Comparison of ENCODE assay signal across 25 mouse cellular contexts in genomic region chr16:93679165-93679564, GRCm38 (mm10). TPM values are rescaled to one million over a fixed set of nuclear protein-coding genes. Genes with fewer than 3 reads are reported as not detected.
A peak's percentile ranks its signal among the peaks of the same experiment; 100 is the strongest.
DNase-seq lines count a peak whose midpoint lies in the region; ATAC-seq and TF ChIP-seq lines count a peak whose summit lies in the region.
"Had no signal": no experiment of that assay in that cellular context is flagged by ENCODE, and none has a peak within 500 bp of the region (broad histone marks: within the 10 kb centered on the region; RNA-seq: fewer than 3 reads in every experiment).

No protein-coding gene starts in this region.

- DNase-seq in intestine, embryonic 14.5 days (ENCODE audit: low spot score), result peak; percentile 38
- DNase-seq in R1 (ENCODE audit: low read depth, low spot score), result peak; percentile 42
- peak; percentile 51 for DNase-seq in gonadal fat pad, adult 2 months (ENCODE audit: low read depth)
- no peak for DNase-seq in stomach, postnatal 0 days (ENCODE audit: low spot score)
- no peak for DNase-seq in urinary bladder, postnatal 4 days (ENCODE audit: low spot score in 2 of 2)
- DNase-seq in gastrocnemius, postnatal 36 days, result no peak
- no peak for DNase-seq in left cerebral cortex, postnatal 10 days (ENCODE audit: extremely low spot score in 1 of 2, low spot score in 2 of 2)
- DNase-seq: adrenal gland, adult 2 months; adrenal gland, postnatal 36 days; cerebellum, adult 11 months; cerebellum, adult 8-10 months; gastrocnemius, postnatal 14 days; heart, adult 18-20 months; heart, postnatal 14 days had no signal

- no peak overlapping the region for H3K27ac ChIP-seq in intestine, embryonic 14.5 days (ENCODE audit: low read depth)
- H3K27ac ChIP-seq in intestine, postnatal 0 days (ENCODE audit: low read depth, low read length), result no peak overlapping the region
- H3K27ac ChIP-seq in stomach, postnatal 0 days (replicated peaks), result peak overlapping the region; percentile 70
- H3K27ac ChIP-seq: forebrain, embryonic 15.5 days; heart, embryonic 15.5 days; hindbrain, embryonic 13.5 days; hindbrain, postnatal 0 days; intestine, embryonic 15.5 days had no signal

- no peak for ATAC-seq in intestine, embryonic 14.5 days (replicated peaks; ENCODE audit: low FRiP score, low TSS enrichment, low read depth)
- ATAC-seq in intestine, postnatal 0 days, result no peak
- no peak for ATAC-seq in stomach, postnatal 0 days (ENCODE audit: low FRiP score, low TSS enrichment)
- ATAC-seq: forebrain, embryonic 15.5 days; hindbrain, postnatal 0 days; intestine, embryonic 15.5 days had no signal

- intact Hi-C loops in gastrocnemius, postnatal 36 days (cut with DNase I), result no loop called here
- intact Hi-C loops in left cerebral cortex, postnatal 10 days (cut with DNase I), result no loop called here

- H3K4me3 ChIP-seq in intestine, embryonic 14.5 days (ENCODE audit: low read depth, low read length), result no peak overlapping the region
- no peak overlapping the region for H3K4me3 ChIP-seq in intestine, postnatal 0 days (ENCODE audit: low read depth, low read length)
- no peak overlapping the region for H3K4me3 ChIP-seq in stomach, postnatal 0 days (ENCODE audit: low read depth, low read length)
- H3K4me3 ChIP-seq: forebrain, embryonic 15.5 days; heart, embryonic 15.5 days; hindbrain, embryonic 13.5 days; intestine, embryonic 15.5 days had no signal

- H3K9ac ChIP-seq in intestine, embryonic 14.5 days (ENCODE audit: low read length), result no peak overlapping the region
- no peak overlapping the region for H3K9ac ChIP-seq in intestine, postnatal 0 days (ENCODE audit: low read depth, low read length)
- H3K9ac ChIP-seq in stomach, postnatal 0 days (ENCODE audit: low read length), result no peak overlapping the region
- H3K9ac ChIP-seq: forebrain, embryonic 15.5 days; heart, embryonic 15.5 days; hindbrain, embryonic 13.5 days; intestine, embryonic 15.5 days had no signal

- no peaks in the 10 kb centered on the region for H3K9me3 ChIP-seq in intestine, embryonic 14.5 days (ENCODE audit: control insufficient read depth, low read length)
- no peaks in the 10 kb centered on the region for H3K9me3 ChIP-seq in intestine, postnatal 0 days (ENCODE audit: control insufficient read depth)
- no peaks in the 10 kb centered on the region for H3K9me3 ChIP-seq in stomach, postnatal 0 days (ENCODE audit: control insufficient read depth, low read length)
- H3K9me3 ChIP-seq: forebrain, embryonic 15.5 days; heart, embryonic 15.5 days; intestine, embryonic 15.5 days had no signal

- peaks cover 8% of the 10 kb centered on the region; the same call in 1 of the 2 replicates for H3K4me1 ChIP-seq in intestine, embryonic 14.5 days (replicated peaks; ENCODE audit: control insufficient read depth, insufficient read depth, low read length)
- H3K4me1 ChIP-seq in intestine, postnatal 0 days (replicated peaks; ENCODE audit: control insufficient read depth, insufficient read depth, low read length), result 0 out of 2 replicates have a peak, but pooled peaks cover 3% of the 10 kb centered on the region
- H3K4me1 ChIP-seq in stomach, postnatal 0 days (replicated peaks; ENCODE audit: control insufficient read depth, insufficient read depth), result no peaks in the 10 kb centered on the region

- no peak for TF ChIP-seq CTCF in intestine, postnatal 0 days (IDR thresholded peaks at IDR 0.05; ENCODE audit: low read depth)
- no peak for TF ChIP-seq CTCF in stomach, postnatal 0 days (IDR thresholded peaks at IDR 0.05; ENCODE audit: low read depth)

- H3K27me3 ChIP-seq in intestine, embryonic 14.5 days (replicated peaks; ENCODE audit: control insufficient read depth, insufficient read depth, low read length), result peaks cover 32% of the 10 kb centered on the region
- peaks cover 11% of the 10 kb centered on the region for H3K27me3 ChIP-seq in intestine, postnatal 0 days (replicated peaks; ENCODE audit: control insufficient read depth, insufficient read depth, low read length)
- H3K27me3 ChIP-seq in stomach, postnatal 0 days (ENCODE audit: control insufficient read depth, insufficient read depth, low read length), result no peaks in the 10 kb centered on the region

- no peak overlapping the region for H3K4me2 ChIP-seq in intestine, embryonic 14.5 days (ENCODE audit: low read length)
- H3K4me2 ChIP-seq in intestine, postnatal 0 days (replicated peaks; ENCODE audit: low read depth), result no peak overlapping the region
- no peak overlapping the region for H3K4me2 ChIP-seq in stomach, postnatal 0 days (replicated peaks; ENCODE audit: low read depth)
- H3K4me2 ChIP-seq: forebrain, embryonic 15.5 days; heart, embryonic 11.5 days; heart, embryonic 15.5 days; hindbrain, embryonic 13.5 days; intestine, embryonic 15.5 days had no signal

- no peaks in the 10 kb centered on the region for H3K36me3 ChIP-seq in intestine, embryonic 14.5 days (ENCODE audit: control insufficient read depth, insufficient read depth, low read length)
- no peaks in the 10 kb centered on the region for H3K36me3 ChIP-seq in intestine, postnatal 0 days (ENCODE audit: control insufficient read depth, insufficient read depth)
- no peaks in the 10 kb centered on the region for H3K36me3 ChIP-seq in stomach, postnatal 0 days (ENCODE audit: control insufficient read depth, insufficient read depth, low read length)
- H3K36me3 ChIP-seq: forebrain, embryonic 15.5 days; G1E; heart, embryonic 15.5 days; hindbrain, embryonic 13.5 days; intestine, embryonic 15.5 days had no signal

- TF ChIP-seq EP300 in stomach, postnatal 0 days (optimal IDR thresholded peaks at IDR 0.05), result no peak

- 69% methylated on average over 9 of the region's 9 CpGs for WGBS in intestine, embryonic 14.5 days
- 67% methylated on average over 9 of the region's 9 CpGs for WGBS in intestine, postnatal 0 days
- WGBS in stomach, postnatal 0 days, result 46% methylated on average over 9 of the region's 9 CpGs

RNA-seq across cellular contexts. Expression of gene Cbr3, which starts 3.9 kb away (rescaled TPM):
- polyA plus RNA-seq in intestine, embryonic 14.5 days (2014; fragmentation: Nextera tagmentation; extraction: Ambion mirVana), result 1.7 and 1.9 TPM in 2 replicates
- 5.9 and 7.6 TPM in 2 replicates for polyA plus RNA-seq in intestine, postnatal 0 days (2015; fragmentation: Nextera tagmentation; extraction: Ambion mirVana)
- polyA plus RNA-seq in gonadal fat pad, adult 2 months (2012; rRNA removed), result 18.6 and 24.6 TPM in 2 replicates
- polyA plus RNA-seq in stomach, postnatal 0 days (2015; fragmentation: Nextera tagmentation; extraction: Ambion mirVana), result 208 and 229 TPM in 2 replicates
- total RNA-seq in gastrocnemius, postnatal 36 days (2021), result 1 to 10 TPM; 1.3 to 1.8 TPM
- 1 to 10 TPM; 9.5 to 9.6 TPM for total RNA-seq in left cerebral cortex, postnatal 10 days (2021)
- total RNA-seq: G1E; hematopoietic stem cell, adult 5-6 weeks had no signal
- polyA plus RNA-seq: G1E had no signal

RNA-seq across cellular contexts. Expression of gene Dop1b, which starts 32.5 kb away (rescaled TPM):
- 13.4 and 15.6 TPM in 2 replicates for polyA plus RNA-seq in intestine, embryonic 14.5 days (2014; fragmentation: Nextera tagmentation; extraction: Ambion mirVana)
- 17.2 and 21.2 TPM in 2 replicates for polyA plus RNA-seq in intestine, postnatal 0 days (2015; fragmentation: Nextera tagmentation; extraction: Ambion mirVana)
- polyA plus RNA-seq in gonadal fat pad, adult 2 months (2012; rRNA removed), result 67.5 and 77.6 TPM in 2 replicates
- polyA plus RNA-seq in stomach, postnatal 0 days (2015; fragmentation: Nextera tagmentation; extraction: Ambion mirVana), result 20.1 and 20.9 TPM in 2 replicates
- 10 to 100 TPM; 36.7 to 38.3 TPM for total RNA-seq in gastrocnemius, postnatal 36 days (2021)
- total RNA-seq in left cerebral cortex, postnatal 10 days (2021), result 10 to 100 TPM; 90.0 to 99.6 TPM

RNA-seq across cellular contexts. Expression of gene Gm5678, which starts 51.3 kb away (rescaled TPM):
- polyA plus RNA-seq in intestine, embryonic 14.5 days (2014; fragmentation: Nextera tagmentation; extraction: Ambion mirVana), result 0.19 TPM in 1 of 2 replicates, not detected in the other
- polyA plus RNA-seq in intestine, postnatal 0 days (2015; fragmentation: Nextera tagmentation; extraction: Ambion mirVana), result 0.16 TPM in 1 of 2 replicates, not detected in the other
- not detected in 2 replicates for polyA plus RNA-seq in gonadal fat pad, adult 2 months (2012; rRNA removed)
- 7.7 and 8.0 TPM in 2 replicates for polyA plus RNA-seq in stomach, postnatal 0 days (2015; fragmentation: Nextera tagmentation; extraction: Ambion mirVana)
- 1 to 10 TPM in 1 of 2 experiments, under 1 TPM in 1; 0.69 to 1.5 TPM for total RNA-seq in gastrocnemius, postnatal 36 days (2021)
- 1 to 10 TPM; 1.9 to 2.5 TPM for total RNA-seq in left cerebral cortex, postnatal 10 days (2021)
- total RNA-seq: hematopoietic stem cell, adult 5-6 weeks; hindbrain, postnatal 0 days had no signal
- polyA plus RNA-seq: adrenal gland, adult 2 months; embryonic facial prominence, embryonic 11.5 days; forebrain, embryonic 11.5 days; forebrain, embryonic 15.5 days; G1E; heart, embryonic 11.5 days; heart, embryonic 15.5 days; hindbrain, embryonic 13.5 days; hindbrain, postnatal 0 days; intestine, embryonic 15.5 days had no signal

Comparison
In these comparisons a context has a peak if more than half of its experiments do, and no peak if none do; other contexts are left out.
1. DNase-seq: peak in intestine, embryonic 14.5 days (single experiment), R1 (single experiment) and gonadal fat pad, adult 2 months (single experiment); none in stomach, postnatal 0 days (single experiment), urinary bladder, postnatal 4 days (0 of 2), gastrocnemius, postnatal 36 days (0 of 2) and left cerebral cortex, postnatal 10 days (0 of 2).